Mouse (Mus musculus): Measurements from ENCODE around the gene Mmp11. TPM values are rescaled to one million over a fixed set of nuclear protein-coding genes. Genes with fewer than 3 reads are reported as not detected.

The Mmp11 gene
- polyA plus RNA-seq, 1 experiment from 2014 or later, result 25.1 TPM

DNA sequence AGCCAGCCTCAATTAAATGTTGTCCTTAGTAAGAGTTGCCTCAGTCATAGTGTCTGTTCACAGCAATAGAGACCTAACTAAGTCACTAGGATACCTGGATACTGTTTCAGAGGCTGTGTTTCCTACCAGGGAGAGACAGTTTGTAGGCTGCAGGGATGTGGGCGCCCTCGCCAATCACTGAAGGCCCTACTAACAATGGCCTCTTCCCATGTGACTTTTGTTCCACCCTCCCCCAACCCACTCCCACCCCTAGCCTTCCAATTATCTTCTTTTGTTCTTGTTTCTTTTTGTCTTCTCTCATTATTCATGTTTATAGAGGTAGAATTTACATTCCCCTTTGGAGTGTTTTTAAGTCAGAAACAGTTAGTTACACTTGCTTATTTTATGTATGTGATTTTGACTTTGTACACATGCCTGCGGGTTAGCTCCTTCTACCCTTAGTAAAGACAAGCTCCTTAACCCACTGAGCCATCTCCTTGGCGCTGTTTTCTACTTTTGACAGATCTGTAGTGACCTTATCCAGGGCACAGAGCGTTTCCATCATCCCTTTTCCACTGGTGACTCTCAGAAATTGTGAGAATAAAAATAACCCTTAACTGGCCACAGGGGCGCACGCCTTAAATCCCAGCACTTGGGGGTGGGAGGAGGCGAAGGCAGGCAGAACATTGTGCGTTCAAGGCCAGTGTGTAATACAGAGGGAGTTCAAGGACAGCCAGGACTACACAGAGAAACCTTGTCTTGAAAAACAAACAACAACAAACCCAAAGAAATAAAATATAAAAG, 4.9 kb upstream of the Mmp11 start:
- Histone ChIP-seq H3K4me2 (ENCODE audit: low read depth, low read length, severe bottlenecking) (no peak overlapping the region), H3K36me3 (ENCODE audit: control insufficient read depth, insufficient read depth, low read length) (no peaks in the 10 kb centered on the region), H3K4me1 (replicated peaks; ENCODE audit: control insufficient read depth, insufficient read depth, low read length) (no peaks in the 10 kb centered on the region; the same call in 1 of the 2 replicates), H3K27me3 (ENCODE audit: control insufficient read depth, insufficient read depth, low read length) (peaks cover 14% of the 10 kb centered on the region; the same call in 1 of the 2 replicates), H3K27ac (ENCODE audit: low read depth, low read length) (no peak overlapping the region), H3K4me3 (ENCODE audit: low read depth, low read length) (no peak overlapping the region), H3K9me3 (ENCODE audit: control insufficient read depth, low read length) (no peaks in the 10 kb centered on the region), H3K9ac (ENCODE audit: low read length) (no peak overlapping the region)
- WGBS, result 62% methylated on average over 9 of the region's 9 CpGs
- ATAC-seq (replicated peaks; ENCODE audit: low FRiP score) (no peak), DNase-seq (ENCODE audit: low spot score) (no peak)

DNA sequence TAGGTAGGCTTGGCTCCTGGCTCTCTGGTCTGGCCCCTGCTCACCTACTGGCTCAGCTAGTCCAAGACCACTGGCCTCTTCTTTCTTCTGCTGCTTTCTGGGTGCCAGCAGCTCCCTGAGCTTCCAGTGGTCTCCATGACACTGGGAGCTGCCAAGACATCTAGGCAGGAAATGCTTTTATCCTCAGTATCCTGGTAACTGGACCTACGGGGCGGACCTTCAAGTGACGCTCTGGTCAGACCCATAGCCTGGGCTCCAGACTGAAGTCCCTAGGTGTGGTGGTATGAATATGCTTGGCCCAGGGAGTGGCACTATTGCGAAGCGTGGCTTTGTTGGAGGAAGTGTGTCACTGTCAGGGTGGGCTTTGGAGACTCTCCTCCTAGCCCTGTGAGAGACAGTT, 4.2 kb upstream of the Mmp11 start, which contains the start of gene Gm867:
Gene Gm867, minus strand, starts transcription at position 153 of the 400 bp plus-strand sequence.
- H3K9ac ChIP-seq (ENCODE audit: low read length), result no peak within 1 kb of the TSS
- no peak within 1 kb of the TSS for H3K4me2 ChIP-seq (ENCODE audit: low read depth, low read length, severe bottlenecking)
- no peaks in the 10 kb centered on the region for H3K36me3 ChIP-seq (ENCODE audit: control insufficient read depth, insufficient read depth, low read length)
- WGBS, result 93% methylated on average over 5 of the region's 5 CpGs
- peaks cover 19% of the 10 kb centered on the region for H3K27me3 ChIP-seq (ENCODE audit: control insufficient read depth, insufficient read depth, low read length)
- no peak for ATAC-seq (replicated peaks; ENCODE audit: low FRiP score)
- no peaks in the 10 kb centered on the region; the same call in 1 of the 2 replicates for H3K4me1 ChIP-seq (replicated peaks; ENCODE audit: control insufficient read depth, insufficient read depth, low read length)
- H3K4me3 ChIP-seq (ENCODE audit: low read depth, low read length), result no peak within 1 kb of the TSS
- no peak for DNase-seq (ENCODE audit: low spot score)
- H3K27ac ChIP-seq (ENCODE audit: low read depth, low read length), result no peak within 1 kb of the TSS
- H3K9me3 ChIP-seq (ENCODE audit: control insufficient read depth, low read length), result no peaks in the 10 kb centered on the region

DNA sequence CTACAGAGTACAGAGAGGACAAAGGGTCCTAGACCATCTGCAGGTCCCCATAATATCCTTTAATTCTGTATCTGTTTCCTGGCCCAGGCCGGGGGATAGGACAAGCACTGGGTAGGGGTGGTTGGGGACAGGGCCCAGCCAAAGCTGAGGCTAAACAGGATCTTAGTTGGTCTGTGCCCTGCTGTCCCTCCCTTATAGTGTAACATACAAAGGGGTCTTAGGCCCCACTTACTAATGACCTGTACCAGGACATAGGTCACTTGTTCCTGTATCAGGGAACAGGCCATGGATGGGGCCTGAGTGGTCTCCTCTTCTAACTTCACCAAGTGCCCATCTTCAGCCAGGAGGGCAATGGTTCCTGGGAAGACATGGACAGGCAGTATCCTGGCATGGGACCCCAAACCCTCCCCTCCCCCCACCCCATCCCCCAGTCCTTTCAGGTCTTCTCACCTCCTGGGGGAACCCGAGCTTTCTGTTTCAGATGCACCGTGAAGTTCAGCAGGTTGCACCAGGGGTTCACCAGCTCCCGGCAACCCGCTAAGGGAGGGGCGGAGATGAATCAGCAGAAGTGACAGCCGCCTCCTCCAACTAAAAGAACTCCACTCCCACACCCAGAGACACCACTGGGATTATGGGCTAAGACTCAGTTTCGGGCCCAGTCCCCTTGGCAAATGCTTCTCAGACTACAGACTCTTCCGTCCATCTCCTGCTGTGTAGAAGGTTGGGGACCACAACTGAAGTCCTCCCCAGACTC, 3.4 kb upstream of the Mmp11 start:
- Histone ChIP-seq H3K27ac (ENCODE audit: low read depth, low read length) (no peak overlapping the region), H3K9me3 (ENCODE audit: control insufficient read depth, low read length) (no peaks in the 10 kb centered on the region), H3K4me2 (ENCODE audit: low read depth, low read length, severe bottlenecking) (no peak overlapping the region), H3K4me3 (ENCODE audit: low read depth, low read length) (no peak overlapping the region), H3K4me1 (replicated peaks; ENCODE audit: control insufficient read depth, insufficient read depth, low read length) (no peaks in the 10 kb centered on the region; the same call in 1 of the 2 replicates), H3K9ac (ENCODE audit: low read length) (no peak overlapping the region), H3K27me3 (ENCODE audit: control insufficient read depth, insufficient read depth, low read length) (peaks cover 22% of the 10 kb centered on the region), H3K36me3 (ENCODE audit: control insufficient read depth, insufficient read depth, low read length) (no peaks in the 10 kb centered on the region)
- WGBS, result 57% methylated on average over 9 of the region's 9 CpGs
- ATAC-seq (replicated peaks; ENCODE audit: low FRiP score) (no peak), DNase-seq (ENCODE audit: low spot score) (no peak)

DNA sequence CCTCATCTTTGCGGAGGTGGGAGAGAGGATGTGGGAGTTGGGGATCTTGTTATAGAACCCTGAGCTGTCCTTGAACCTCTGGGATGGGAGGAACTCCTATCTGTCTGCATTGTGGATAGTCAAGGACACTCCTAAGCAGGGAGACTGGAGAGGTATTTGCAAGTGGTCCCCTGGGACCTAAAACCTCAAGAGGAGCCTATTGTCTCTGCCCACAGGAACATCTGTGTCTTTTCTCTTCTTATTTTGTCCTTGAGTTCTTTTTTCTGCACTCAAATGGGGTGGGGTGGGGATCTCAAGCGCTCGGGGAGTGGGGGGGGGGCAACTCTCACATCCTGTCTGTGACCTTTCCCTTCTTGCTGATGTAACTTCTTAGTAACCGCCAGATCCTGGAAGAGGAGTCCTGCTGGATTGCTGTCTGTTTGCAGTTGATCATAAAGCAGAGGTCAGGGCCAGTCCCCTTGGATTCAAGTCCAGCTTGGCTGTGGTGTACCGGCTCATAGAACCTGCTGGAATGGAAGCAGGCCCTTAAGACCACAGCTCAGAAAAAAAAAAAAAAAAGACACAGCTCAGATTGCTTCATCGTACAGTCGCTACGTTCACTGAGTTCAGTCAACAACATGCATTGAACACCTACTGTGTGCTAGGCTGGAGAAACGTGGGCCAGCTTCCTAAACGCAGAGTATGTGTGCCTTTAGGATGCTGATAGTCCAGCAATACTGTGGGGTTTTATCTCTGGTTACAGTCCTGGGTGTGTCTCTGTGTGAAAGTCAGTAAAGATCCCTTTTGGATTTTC, 1.8 kb upstream of the Mmp11 start:
- no peaks in the 10 kb centered on the region for H3K36me3 ChIP-seq (ENCODE audit: control insufficient read depth, insufficient read depth, low read length)
- 49% methylated on average over 10 of the region's 10 CpGs for WGBS
- ATAC-seq (replicated peaks; ENCODE audit: low FRiP score) (no peak), DNase-seq (ENCODE audit: low spot score) (no peak)
- no peak overlapping the region for H3K4me3 ChIP-seq (ENCODE audit: low read depth, low read length)
- H3K9ac ChIP-seq (ENCODE audit: low read length), result no peak overlapping the region
- H3K4me1 ChIP-seq (replicated peaks; ENCODE audit: control insufficient read depth, insufficient read depth, low read length), result peaks cover 2% of the 10 kb centered on the region
- H3K9me3 ChIP-seq (ENCODE audit: control insufficient read depth, low read length), result no peaks in the 10 kb centered on the region
- no peak overlapping the region for H3K27ac ChIP-seq (ENCODE audit: low read depth, low read length)
- no peak overlapping the region for H3K4me2 ChIP-seq (ENCODE audit: low read depth, low read length, severe bottlenecking)
- H3K27me3 ChIP-seq (ENCODE audit: control insufficient read depth, insufficient read depth, low read length), result peaks cover 22% of the 10 kb centered on the region

DNA sequence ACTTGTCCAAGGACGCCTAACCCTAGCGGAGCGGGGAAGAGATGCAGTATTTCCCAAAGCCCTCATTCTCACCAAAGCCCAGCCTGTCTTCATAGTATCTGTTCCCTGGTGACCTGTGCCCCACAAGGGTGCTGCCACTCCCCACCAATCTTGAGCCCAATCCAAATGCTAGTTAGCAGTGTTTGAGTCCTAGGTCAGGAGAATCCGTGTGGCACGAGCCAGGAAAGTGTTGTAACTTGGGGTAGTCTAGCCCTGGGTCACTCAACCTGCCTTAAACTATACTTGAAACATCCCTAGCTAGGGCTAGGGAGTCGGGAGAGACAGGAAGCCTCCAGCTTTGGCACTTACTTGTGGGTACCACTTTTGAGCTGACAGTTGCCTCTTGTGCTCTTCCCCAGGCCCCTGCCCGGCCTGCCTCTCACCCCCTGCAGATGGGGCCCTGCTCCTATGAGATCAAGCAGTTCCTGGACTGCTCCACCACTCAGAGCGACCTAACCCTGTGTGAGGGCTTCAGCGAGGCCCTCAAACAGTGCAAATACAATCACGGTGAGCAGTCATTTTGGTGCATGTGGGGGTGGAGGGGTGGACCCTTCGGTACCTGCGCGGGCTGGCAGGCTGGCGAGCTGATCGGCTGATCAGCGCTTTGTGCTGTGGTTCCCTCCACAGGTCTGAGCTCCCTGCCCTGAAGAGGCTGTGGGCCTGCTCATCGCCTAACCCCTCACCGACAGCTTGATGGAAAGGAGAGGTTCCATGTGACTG, 792 bp upstream of the Mmp11 start:
- 29% methylated on average over 18 of the region's 18 CpGs for WGBS
- no peak overlapping the region for H3K4me3 ChIP-seq (ENCODE audit: low read depth, low read length)
- no peak overlapping the region for H3K4me2 ChIP-seq (ENCODE audit: low read depth, low read length, severe bottlenecking)
- no peak overlapping the region for H3K9ac ChIP-seq (ENCODE audit: low read length)
- ATAC-seq (replicated peaks; ENCODE audit: low FRiP score) (no peak), DNase-seq (ENCODE audit: low spot score) (no peak)
- no peaks in the 10 kb centered on the region for H3K9me3 ChIP-seq (ENCODE audit: control insufficient read depth, low read length)
- no peak overlapping the region for H3K27ac ChIP-seq (ENCODE audit: low read depth, low read length)
- peaks cover 7% of the 10 kb centered on the region for H3K4me1 ChIP-seq (replicated peaks; ENCODE audit: control insufficient read depth, insufficient read depth, low read length)
- no peaks in the 10 kb centered on the region for H3K36me3 ChIP-seq (ENCODE audit: control insufficient read depth, insufficient read depth, low read length)
- peaks cover 22% of the 10 kb centered on the region for H3K27me3 ChIP-seq (ENCODE audit: control insufficient read depth, insufficient read depth, low read length)

DNA sequence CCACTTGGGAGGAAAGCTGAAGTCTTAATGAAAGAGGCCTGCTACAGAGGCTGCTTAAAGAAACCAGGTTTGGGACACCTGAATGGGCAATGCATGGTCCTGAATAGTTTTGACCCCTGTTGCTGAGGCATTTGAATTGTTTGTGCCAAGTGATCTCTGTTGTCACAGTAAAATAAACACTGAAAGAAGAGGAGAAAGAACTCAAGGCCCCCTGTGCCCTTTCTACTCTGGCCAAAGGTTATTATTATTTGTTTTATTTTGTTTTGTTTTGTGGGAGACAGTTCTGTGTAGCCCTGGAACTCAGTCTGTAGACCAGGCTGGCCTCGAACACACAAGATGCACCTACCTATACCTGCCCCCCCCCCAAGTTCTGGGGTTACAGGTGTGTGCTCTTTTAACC, 1.3 kb downstream of the Mmp11 start:
- peak overlapping the region; percentile 92; the same call in 1 of the 2 replicates for H3K4me2 ChIP-seq (ENCODE audit: low read depth, low read length, severe bottlenecking)
- no peaks in the 10 kb centered on the region for H3K36me3 ChIP-seq (ENCODE audit: control insufficient read depth, insufficient read depth, low read length)
- peaks cover 34% of the 10 kb centered on the region for H3K27me3 ChIP-seq (ENCODE audit: control insufficient read depth, insufficient read depth, low read length)
- H3K9me3 ChIP-seq (ENCODE audit: control insufficient read depth, low read length), result no peaks in the 10 kb centered on the region
- no peak overlapping the region for H3K4me3 ChIP-seq (ENCODE audit: low read depth, low read length)
- 62% methylated on average over 1 of the region's 1 CpGs for WGBS
- H3K9ac ChIP-seq (ENCODE audit: low read length), result no peak overlapping the region
- DNase-seq (ENCODE audit: low spot score) (no peak), ATAC-seq (replicated peaks; ENCODE audit: low FRiP score) (no peak)
- H3K27ac ChIP-seq (ENCODE audit: low read depth, low read length), result no peak overlapping the region
- peaks cover 11% of the 10 kb centered on the region for H3K4me1 ChIP-seq (replicated peaks; ENCODE audit: control insufficient read depth, insufficient read depth, low read length)

DNA sequence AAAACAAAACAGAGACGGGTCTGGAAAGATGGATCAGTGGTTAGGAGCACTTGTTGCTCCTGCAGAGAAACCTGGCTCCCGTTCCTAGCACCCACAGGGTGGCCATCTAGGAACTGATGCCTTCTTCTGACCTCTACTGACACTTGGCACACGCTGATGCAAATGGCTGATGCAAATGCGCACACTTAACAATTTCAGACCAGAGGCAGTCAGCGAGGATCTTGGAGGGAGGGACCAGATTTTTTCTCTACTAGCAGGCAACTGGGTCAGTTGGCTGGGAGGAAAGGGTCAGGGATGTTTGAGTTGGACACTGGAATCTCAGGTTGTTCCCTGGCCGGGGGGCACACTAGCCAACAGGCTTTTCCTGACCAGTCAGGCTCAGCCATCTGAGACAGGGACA, 3.4 kb downstream of the Mmp11 start, which contains the start of gene Chchd10:
Gene Chchd10, plus strand, starts transcription at position 240 of the 400 bp plus-strand sequence.
- DNase-seq (ENCODE audit: low spot score) (no peak), ATAC-seq (replicated peaks; ENCODE audit: low FRiP score) (no peak)
- Histone ChIP-seq H3K36me3 (ENCODE audit: control insufficient read depth, insufficient read depth, low read length) (no peaks in the 10 kb centered on the region), H3K27ac (ENCODE audit: low read depth, low read length) (no peak within 1 kb of the TSS), H3K4me1 (replicated peaks; ENCODE audit: control insufficient read depth, insufficient read depth, low read length) (peaks cover 11% of the 10 kb centered on the region), H3K4me2 (ENCODE audit: low read depth, low read length, severe bottlenecking) (peak within 1 kb of the TSS; percentile 95), H3K9ac (ENCODE audit: low read length) (peak within 1 kb of the TSS; percentile 85), H3K4me3 (ENCODE audit: low read depth, low read length) (peak within 1 kb of the TSS; percentile 47), H3K9me3 (ENCODE audit: control insufficient read depth, low read length) (no peaks in the 10 kb centered on the region), H3K27me3 (ENCODE audit: control insufficient read depth, insufficient read depth, low read length) (peaks cover 36% of the 10 kb centered on the region)
- 29% methylated on average over 6 of the region's 6 CpGs for WGBS
